Comparison of ENCODE assay signal across 17 mouse cellular contexts in the genomic region with DNA sequence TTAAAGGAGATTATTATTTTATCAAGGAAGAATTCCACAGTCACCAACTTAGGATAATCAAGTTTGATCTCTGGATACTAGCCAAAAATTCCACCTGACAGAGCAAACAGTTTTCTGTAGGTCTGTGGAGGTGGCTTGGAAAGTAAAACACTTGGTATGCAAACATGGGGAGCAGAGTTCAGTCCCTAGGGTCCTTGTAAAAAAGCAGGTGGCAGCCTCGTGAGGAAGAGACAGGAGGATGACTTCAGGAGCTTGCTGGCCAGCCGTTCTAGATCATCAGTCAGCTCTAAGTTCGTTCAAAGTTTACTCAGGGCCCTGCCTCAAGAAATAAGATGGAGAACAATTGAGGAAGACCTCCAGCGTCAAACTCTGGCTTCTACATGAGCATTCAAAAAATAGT.
"Had no signal": no experiment of that assay in that cellular context is flagged by ENCODE, and none has a peak within 500 bp of the region (broad histone marks: within the 10 kb centered on the region; RNA-seq: fewer than 3 reads in every experiment).

No protein-coding gene starts in this region.

- DNase-seq: kidney, adult 11 months; kidney, adult 8-10 months; kidney, postnatal 36 days; liver, embryonic 13.5 days; lung, postnatal 14 days; right cerebral cortex, postnatal 25 days; spleen, adult 18-20 months; thymus, adult 2 months; thymus, postnatal 14 days; thymus, postnatal 4 days had no signal

- H3K27ac ChIP-seq: kidney, embryonic 15.5 days; left cerebral cortex, adult 2 months; liver, embryonic 13.5 days; macrophage; midbrain, embryonic 12.5 days; neural tube, embryonic 13.5 days; stomach, embryonic 15.5 days had no signal

- H3K4me1 ChIP-seq: liver, embryonic 13.5 days; midbrain, embryonic 12.5 days; neural tube, embryonic 13.5 days; stomach, embryonic 15.5 days had no signal

- H3K27me3 ChIP-seq: kidney, embryonic 15.5 days; liver, embryonic 13.5 days; midbrain, embryonic 12.5 days; neural tube, embryonic 13.5 days; stomach, embryonic 15.5 days had no signal

- H3K36me3 ChIP-seq: kidney, embryonic 15.5 days; liver, embryonic 13.5 days; midbrain, embryonic 12.5 days; neural tube, embryonic 13.5 days; stomach, embryonic 15.5 days had no signal

- H3K9me3 ChIP-seq: kidney, embryonic 15.5 days; liver, embryonic 13.5 days; midbrain, embryonic 12.5 days; neural tube, embryonic 13.5 days; stomach, embryonic 15.5 days had no signal

- H3K9ac ChIP-seq: kidney, embryonic 15.5 days; liver, embryonic 13.5 days; midbrain, embryonic 12.5 days; neural tube, embryonic 13.5 days; stomach, embryonic 15.5 days had no signal

- H3K4me2 ChIP-seq: kidney, embryonic 15.5 days; liver, embryonic 13.5 days; midbrain, embryonic 12.5 days; neural tube, embryonic 13.5 days; stomach, embryonic 15.5 days had no signal

- H3K4me3 ChIP-seq: kidney, embryonic 15.5 days; left cerebral cortex, adult 2 months; liver, embryonic 13.5 days; midbrain, embryonic 12.5 days; myocyte; neural tube, embryonic 13.5 days; stomach, embryonic 15.5 days had no signal
